Mouse (Mus musculus) hindbrain, embryonic 15.5 days (tissue): ENCODE results near the gene Rbpjl. TPM values are rescaled to one million over a fixed set of nuclear protein-coding genes. Genes with fewer than 3 reads are reported as not detected.
A peak's percentile ranks its signal among the peaks of the same experiment; 100 is the strongest.

Source experiments
- ATAC-seq: fragments of 200-750 bp; cut with Nextera tagmentation; 2 replicates; pipeline ENCODE4 v1.8.0; 2017; ENCODE audit warnings: low read depth, moderate number of reproducible peaks, moderate TSS enrichment; ENCODE audit not compliant: low FRiP score
- H3K27ac ChIP-seq: fragments of 300-500 bp; sonication (generic); replicated peaks from 2 replicates; pipeline ENCODE4 v1.5.1; 2015; ENCODE audit warnings: mild to moderate bottlenecking, inconsistent platforms
- H3K27me3 ChIP-seq: fragments of 300-500 bp; sonication (generic); 2 replicates; pipeline ENCODE4 v1.6.1; 2015; ENCODE audit warnings: control low read depth, inconsistent platforms
- H3K36me3 ChIP-seq: fragments of 300-500 bp; sonication (generic); 2 replicates; pipeline ENCODE4 v1.6.1; 2015; ENCODE audit warnings: control low read depth, inconsistent platforms
- H3K4me1 ChIP-seq: fragments of 300-500 bp; sonication (generic); replicated peaks from 2 replicates; pipeline ENCODE4 v1.6.1; 2015; ENCODE audit warnings: control low read depth, inconsistent platforms
- H3K4me2 ChIP-seq: fragments of 300-500 bp; sonication (generic); 2 replicates; pipeline ENCODE4 v1.6.1; 2015; ENCODE audit warnings: moderate library complexity, mild to moderate bottlenecking, inconsistent platforms
- H3K4me3 ChIP-seq: fragments of 300-500 bp; sonication (generic); 2 replicates; pipeline ENCODE4 v1.5.1; 2015; ENCODE audit warnings: mild to moderate bottlenecking, inconsistent platforms
- H3K9ac ChIP-seq: fragments of 300-500 bp; sonication (generic); 2 replicates; pipeline ENCODE4 v1.6.1; 2015; ENCODE audit warnings: inconsistent platforms
- H3K9me3 ChIP-seq: fragments of 300-500 bp; sonication (generic); 2 replicates; pipeline ENCODE4 v1.6.1; 2016; ENCODE audit warnings: control low read depth, inconsistent platforms
- WGBS: fragments of 180-500 bp; shearing (Covaris S2); methylation state at CpG from one replicate; pipeline ENCODE4 v1.1.7; 2015; 5-methylcytosine and 5-hydroxymethylcytosine counted together
- polyA plus RNA-seq: library from polyadenylated mRNA; unstranded; fragments of >200 nt; fragmentation: Nextera tagmentation; extraction: Ambion mirVana; gene quantifications from 2 replicates; pipeline ENCODE4 v1.2.1, GENCODE M21; 2015

Gene Rbpjl
- polyA plus RNA-seq, 1 experiment from 2014 or later = 0.08 TPM

GRCm38 (mm10) chr2:164403396-164404081 is 598 bp downstream of the Rbpjl start:
- peaks cover 24% of the 10 kb centered on the region for H3K4me1 ChIP-seq

DNA sequence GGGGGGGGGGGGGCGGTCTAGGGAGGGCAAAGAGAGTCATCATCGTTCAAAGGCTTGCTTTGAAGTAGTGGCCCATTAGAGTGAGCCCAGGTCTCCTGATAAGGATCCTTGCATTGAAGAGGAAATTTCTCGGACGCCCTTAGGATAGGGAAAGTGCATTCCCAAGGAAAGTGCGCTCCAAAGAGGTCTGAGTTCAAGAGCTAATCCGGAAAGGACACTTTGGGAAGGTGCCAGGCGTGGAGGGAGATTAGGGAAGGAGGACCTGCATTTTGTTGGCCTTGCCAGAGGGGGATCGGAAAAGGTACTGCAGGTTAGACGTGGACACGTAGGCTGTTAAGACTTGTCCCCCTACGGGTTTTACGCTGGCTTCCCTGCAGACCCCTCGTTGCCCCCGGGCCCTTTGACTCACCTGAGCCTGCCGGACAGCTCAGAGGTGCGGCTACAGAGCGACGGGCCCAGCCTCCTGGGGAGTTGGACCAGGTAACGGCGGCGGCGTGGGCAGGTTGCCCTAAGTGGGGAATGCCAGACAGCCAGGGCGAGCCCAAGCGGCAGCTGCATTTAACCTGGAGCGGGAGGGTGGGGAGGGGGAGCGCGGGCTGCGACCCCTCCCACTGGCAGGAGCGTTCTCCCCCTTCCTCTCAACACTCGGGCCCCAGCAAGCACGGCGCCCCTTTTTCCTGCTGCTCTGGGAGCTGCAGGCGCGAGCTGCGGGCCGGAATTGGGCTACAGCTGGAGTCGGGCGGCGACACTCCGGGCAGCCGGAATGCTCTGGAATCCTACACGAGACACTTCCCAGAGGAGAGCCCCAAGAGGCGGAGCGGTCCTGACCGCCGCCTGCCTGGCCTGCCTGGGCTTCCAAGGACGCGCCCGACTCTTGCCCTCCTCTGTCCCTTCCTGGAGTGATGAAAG is 1.4 kb downstream of the Rbpjl start:
- H3K4me3 ChIP-seq = peak overlapping the region; percentile 32
- peaks cover 99% of the 10 kb centered on the region for H3K27me3 ChIP-seq
- H3K36me3 ChIP-seq = no peaks in the 10 kb centered on the region
- 2% methylated on average over 41 of the region's 49 CpGs for WGBS
- H3K9ac ChIP-seq = peak overlapping the region; percentile 20; the same call in 1 of the 2 replicates
- no peaks in the 10 kb centered on the region for H3K9me3 ChIP-seq
- H3K4me1 ChIP-seq = peaks cover 24% of the 10 kb centered on the region
- no peak for ATAC-seq
- H3K27ac ChIP-seq = no peak overlapping the region
- peak overlapping the region; percentile 57 for H3K4me2 ChIP-seq

More at GRCm38 (mm10) chr2:164403396-164404081, 598 bp downstream of the Rbpjl start:
- Histone ChIP-seq H3K9ac (no peak overlapping the region), H3K27ac (no peak overlapping the region), H3K4me3 (peak overlapping the region; percentile 32; the same call in 1 of the 2 replicates), H3K27me3 (peaks cover 98% of the 10 kb centered on the region), H3K9me3 (no peaks in the 10 kb centered on the region), H3K36me3 (no peaks in the 10 kb centered on the region), H3K4me2 (no peak overlapping the region)
- 11% methylated on average over 14 of the region's 14 CpGs for WGBS
- ATAC-seq = no peak

- no peaks in the 10 kb centered on the region for H3K36me3 ChIP-seq
- peaks cover 24% of the 10 kb centered on the region for H3K4me1 ChIP-seq
- no peak for ATAC-seq
- 10% methylated on average over 9 of the region's 9 CpGs for WGBS
- H3K4me3 ChIP-seq = peak within 1 kb of the TSS; percentile 32
- no peaks in the 10 kb centered on the region for H3K9me3 ChIP-seq
- H3K27ac ChIP-seq = no peak within 1 kb of the TSS
- peak within 1 kb of the TSS; percentile 57 for H3K4me2 ChIP-seq
- peak within 1 kb of the TSS; percentile 20; the same call in 1 of the 2 replicates for H3K9ac ChIP-seq
- H3K27me3 ChIP-seq = peaks cover 99% of the 10 kb centered on the region
Measured at GRCm38 (mm10) chr2:164405060-164405459, 2.1 kb downstream of the Rbpjl start, which contains the start of gene Matn4. Gene Matn4, minus strand, starts transcription at chr2:164405160.

DNA sequence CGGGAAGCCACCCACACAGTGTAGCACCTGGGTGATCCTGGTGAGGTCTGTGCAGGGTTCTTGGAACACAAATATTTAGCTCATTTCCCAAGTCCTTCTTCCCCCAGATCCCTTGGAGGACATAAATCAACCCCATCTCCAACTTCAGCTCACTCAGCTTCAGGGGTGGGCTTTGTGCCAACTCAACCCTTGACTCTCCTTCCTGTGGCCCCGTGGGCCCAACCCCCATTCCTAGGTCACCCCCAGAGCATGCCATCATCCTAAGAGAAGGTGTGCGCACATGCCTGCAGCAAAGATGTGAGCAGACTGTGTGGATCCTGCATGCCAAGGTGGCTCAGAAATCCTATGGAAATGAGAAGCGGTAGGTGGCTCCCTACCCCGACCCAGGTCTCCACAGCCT is 2.6 kb downstream of the Rbpjl start:
- Histone ChIP-seq H3K4me2 (no peak overlapping the region), H3K27me3 (peaks cover 98% of the 10 kb centered on the region), H3K9me3 (no peaks in the 10 kb centered on the region), H3K4me3 (no peak overlapping the region), H3K4me1 (peaks cover 20% of the 10 kb centered on the region), H3K9ac (no peak overlapping the region), H3K36me3 (no peaks in the 10 kb centered on the region), H3K27ac (no peak overlapping the region)
- no peak for ATAC-seq
- WGBS = 46% methylated on average over 5 of the region's 5 CpGs

DNA sequence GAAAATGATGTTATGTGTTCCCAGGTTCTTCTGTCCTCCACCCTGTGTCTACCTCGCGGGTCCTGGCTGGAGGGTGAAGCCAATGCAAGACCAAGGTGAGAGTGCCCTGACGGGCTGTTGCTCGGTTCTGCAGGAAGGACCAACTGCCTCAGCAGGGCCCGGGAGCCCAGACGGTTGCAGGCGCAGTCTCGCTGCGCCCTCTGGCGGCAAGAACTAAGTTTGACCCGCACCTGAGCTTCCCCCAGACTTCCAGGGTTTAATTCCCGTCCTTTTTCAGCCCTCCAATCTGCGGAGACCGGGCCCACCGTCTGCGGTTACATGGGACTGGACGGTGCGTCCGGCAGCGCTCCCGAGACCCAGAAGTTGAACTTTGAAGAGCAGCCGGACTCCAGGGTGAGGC is 4.8 kb downstream of the Rbpjl start:
- Histone ChIP-seq H3K4me1 (peaks cover 13% of the 10 kb centered on the region), H3K9me3 (no peaks in the 10 kb centered on the region), H3K27me3 (peaks cover 85% of the 10 kb centered on the region), H3K4me3 (no peak overlapping the region), H3K4me2 (peak overlapping the region; percentile 17; the same call in 1 of the 2 replicates), H3K27ac (no peak overlapping the region), H3K36me3 (no peaks in the 10 kb centered on the region), H3K9ac (no peak overlapping the region)
- ATAC-seq = no peak
- 3% methylated on average over 22 of the region's 22 CpGs for WGBS

- H3K4me3 ChIP-seq = peak overlapping the region; percentile 23
- peaks cover 25% of the 10 kb centered on the region for H3K27me3 ChIP-seq
- 0 out of 2 replicates have a peak, but pooled peaks cover 4% of the 10 kb centered on the region for H3K4me1 ChIP-seq
- peak overlapping the region; percentile 51 for H3K4me2 ChIP-seq
- 25% methylated on average over 28 of the region's 28 CpGs for WGBS
- no peaks in the 10 kb centered on the region for H3K36me3 ChIP-seq
- H3K9ac ChIP-seq = no peak overlapping the region
- no peak for ATAC-seq
- no peaks in the 10 kb centered on the region for H3K9me3 ChIP-seq
- no peak overlapping the region for H3K27ac ChIP-seq
Measured at GRCm38 (mm10) chr2:164414167-164414566, 11.2 kb downstream of the Rbpjl start.

DNA sequence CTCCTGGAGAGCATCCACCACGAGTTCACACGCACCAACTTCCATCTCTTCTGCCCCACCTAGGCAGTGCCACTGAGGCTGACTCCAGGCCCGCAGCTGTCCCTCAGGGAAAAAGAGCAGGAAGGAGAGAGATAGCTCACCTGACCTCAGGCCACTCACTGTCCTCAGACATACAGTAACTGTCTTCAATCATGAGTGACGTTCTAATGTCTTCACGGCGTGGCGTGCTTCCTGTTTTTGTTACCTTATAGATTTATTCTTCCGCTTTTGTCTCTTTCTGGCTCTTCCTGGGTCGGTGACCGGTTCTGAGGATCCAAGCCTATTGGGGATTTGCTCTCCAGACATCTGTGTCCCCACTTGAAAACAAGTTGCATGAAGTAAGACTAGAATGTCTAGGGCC is 11.6 kb downstream of the Rbpjl start:
- H3K4me2 ChIP-seq = peak overlapping the region; percentile 51
- no peak overlapping the region for H3K27ac ChIP-seq
- 0 out of 2 replicates have a peak, but pooled peaks cover 4% of the 10 kb centered on the region for H3K4me1 ChIP-seq
- no peaks in the 10 kb centered on the region for H3K9me3 ChIP-seq
- peaks cover 20% of the 10 kb centered on the region for H3K27me3 ChIP-seq
- peak overlapping the region; percentile 23 for H3K4me3 ChIP-seq
- no peaks in the 10 kb centered on the region for H3K36me3 ChIP-seq
- 71% methylated on average over 10 of the region's 10 CpGs for WGBS
- ATAC-seq = no peak
- no peak overlapping the region for H3K9ac ChIP-seq

DNA sequence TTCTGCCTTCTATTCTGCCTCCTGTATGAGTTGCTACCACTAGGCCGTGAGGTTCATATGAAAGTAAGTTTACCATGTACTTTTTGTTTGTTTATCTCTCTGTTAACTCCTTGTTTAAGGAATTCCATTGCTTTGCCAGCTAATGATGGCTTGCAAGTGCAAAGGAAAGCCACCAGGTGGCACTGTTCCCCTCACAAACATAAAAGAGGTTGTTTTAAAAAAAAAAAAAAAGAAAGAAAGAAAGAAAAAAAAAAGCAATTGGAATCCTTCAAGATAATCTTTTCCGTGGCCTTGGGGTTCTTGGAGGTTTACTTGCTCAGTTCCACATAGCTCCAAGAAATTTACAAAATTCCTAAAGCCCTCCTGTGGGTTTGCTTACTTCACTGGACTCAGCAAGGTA is 14.3 kb downstream of the Rbpjl start:
- H3K27me3 ChIP-seq = peaks cover 3% of the 10 kb centered on the region; the same call in 1 of the 2 replicates
- ATAC-seq = no peak
- WGBS = 1% methylated on average over 2 of the region's 2 CpGs
- H3K4me2 ChIP-seq = no peak overlapping the region
- H3K36me3 ChIP-seq = no peaks in the 10 kb centered on the region
- no peaks in the 10 kb centered on the region for H3K9me3 ChIP-seq
- H3K9ac ChIP-seq = no peak overlapping the region
- no peak overlapping the region for H3K27ac ChIP-seq
- 0 out of 2 replicates have a peak, but pooled peaks cover 4% of the 10 kb centered on the region for H3K4me1 ChIP-seq
- no peak overlapping the region for H3K4me3 ChIP-seq

DNA sequence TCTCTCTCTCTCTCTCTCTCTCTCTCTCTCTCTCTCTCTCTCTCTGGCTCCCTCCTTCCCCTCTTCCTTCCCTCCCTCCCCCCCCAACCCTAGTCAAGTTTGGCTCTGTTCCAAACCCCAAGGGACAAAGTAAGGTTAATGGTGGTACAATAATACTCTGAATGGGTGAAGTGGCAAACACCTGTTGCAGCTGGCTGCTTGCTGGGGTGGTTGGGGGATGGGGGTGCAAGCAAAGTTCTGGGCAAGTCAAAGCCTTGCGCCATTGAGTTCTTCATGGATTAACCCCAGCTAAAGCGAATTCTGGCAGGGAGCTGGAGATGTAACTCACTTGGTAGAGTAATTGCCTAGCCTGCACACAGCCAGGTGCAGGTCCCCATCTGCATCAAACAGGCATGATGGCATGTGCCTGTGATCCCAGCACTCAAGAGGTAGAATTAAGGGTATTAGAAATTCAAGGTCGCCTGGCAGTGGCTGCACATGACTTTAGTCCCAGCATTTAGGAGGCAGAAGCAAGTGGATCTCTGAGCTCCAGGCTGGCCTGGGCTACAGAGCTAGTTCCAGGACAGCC is 15.5 kb downstream of the Rbpjl start:
- no peak overlapping the region for H3K9ac ChIP-seq
- no peak for ATAC-seq
- WGBS = 37% methylated on average over 3 of the region's 3 CpGs
- 0 out of 2 replicates have a peak, but pooled peaks cover 4% of the 10 kb centered on the region for H3K4me1 ChIP-seq
- H3K27me3 ChIP-seq = peaks cover 3% of the 10 kb centered on the region; the same call in 1 of the 2 replicates
- no peaks in the 10 kb centered on the region for H3K9me3 ChIP-seq
- no peaks in the 10 kb centered on the region for H3K36me3 ChIP-seq
- H3K27ac ChIP-seq = no peak overlapping the region
- H3K4me2 ChIP-seq = no peak overlapping the region
- no peak overlapping the region for H3K4me3 ChIP-seq

GRCm38 (mm10) chr2:164419489-164419888 is 16.5 kb downstream of the Rbpjl start:
- Histone ChIP-seq H3K4me2 (no peak overlapping the region), H3K4me3 (no peak overlapping the region), H3K27ac (no peak overlapping the region), H3K4me1 (no peaks in the 10 kb centered on the region), H3K9me3 (no peaks in the 10 kb centered on the region), H3K27me3 (peaks cover 3% of the 10 kb centered on the region; the same call in 1 of the 2 replicates), H3K36me3 (no peaks in the 10 kb centered on the region), H3K9ac (no peak overlapping the region)
- no peak for ATAC-seq
- WGBS = 9% methylated on average over 3 of the region's 3 CpGs

GRCm38 (mm10) chr2:164421306-164421705 is 18.4 kb downstream of the Rbpjl start:
- WGBS = 95% methylated on average over 7 of the region's 7 CpGs
- no peaks in the 10 kb centered on the region for H3K36me3 ChIP-seq
- no peak overlapping the region for H3K4me2 ChIP-seq
- no peak for ATAC-seq
- H3K27me3 ChIP-seq = no peaks in the 10 kb centered on the region; the same call in 1 of the 2 replicates
- H3K9me3 ChIP-seq = no peaks in the 10 kb centered on the region
- no peak overlapping the region for H3K9ac ChIP-seq
- H3K4me1 ChIP-seq = no peaks in the 10 kb centered on the region
- no peak overlapping the region for H3K4me3 ChIP-seq
- H3K27ac ChIP-seq = no peak overlapping the region
